Mouse (Mus musculus) MEL (cell line): Measurements from ENCODE around the gene Rhobtb1. TPM values are rescaled to one million over a fixed set of nuclear protein-coding genes. Genes with fewer than 3 reads are reported as not detected.

Source experiments
- DNase-seq: peaks from one replicate; pipeline ENCODE4 v3.0.0; 2011; ENCODE audit warnings: low read depth, low spot score
- H3K27ac ChIP-seq: 2 replicates; pipeline ENCODE4 v1.5.1; 2012; ENCODE audit warnings: low read depth, mild to moderate bottlenecking, control low read depth, low read length, moderate library complexity; ENCODE audit not compliant: control insufficient read depth
- H3K27me3 ChIP-seq, 2 experiments: fragments of 150-350 bp in 1 of 2; sonication (generic) in 1 of 2; 2 replicates each; pipeline ENCODE4 v1.6.1; 2012; ENCODE audit warnings: low read length in 2 of 2, mild to moderate bottlenecking in 2 of 2, improper control_type of control experiment in 1 of 2, moderate library complexity in 1 of 2; ENCODE audit not compliant: insufficient read depth in 2 of 2, control insufficient read depth in 1 of 2
- H3K36me3 ChIP-seq, 2 experiments: 2 replicates each; pipeline ENCODE4 v1.6.1; 2012 to 2014; ENCODE audit warnings: low read length in 2 of 2, improper control_type of control experiment in 1 of 2, inconsistent platforms in 1 of 2, mild to moderate bottlenecking in 1 of 2; ENCODE audit not compliant: insufficient read depth in 2 of 2, control insufficient read depth in 1 of 2
- H3K4me1 ChIP-seq, 2 experiments: fragments of 150-350 bp in 1 of 2; sonication (generic) in 1 of 2; 2 replicates each; pipeline ENCODE4 v1.6.1; 2012; ENCODE audit warnings: low read length in 2 of 2, improper control_type of control experiment in 1 of 2, mild to moderate bottlenecking in 1 of 2; ENCODE audit not compliant: insufficient read depth in 2 of 2, control insufficient read depth in 1 of 2
- H3K4me3 ChIP-seq, 2 experiments: fragments of 150-350 bp in 1 of 2; sonication (generic) in 1 of 2; 2 replicates each; pipeline ENCODE4 v1.5.1; 2012; ENCODE audit warnings: low read depth in 2 of 2, low read length in 2 of 2, mild to moderate bottlenecking in 2 of 2, moderate library complexity in 2 of 2, control low read depth in 1 of 2, improper control_type of control experiment in 1 of 2; ENCODE audit not compliant: control insufficient read depth in 1 of 2, insufficient read depth in 1 of 2
- H3K79me2 ChIP-seq: 2 replicates; pipeline ENCODE4 v1.6.1; 2012; ENCODE audit warnings: mild to moderate bottlenecking, low read length, moderate library complexity; ENCODE audit not compliant: control insufficient read depth, poor library complexity, insufficient read depth
- H3K9ac ChIP-seq: 2 replicates; pipeline ENCODE4 v1.6.1; 2012; ENCODE audit warnings: low read depth, mild to moderate bottlenecking, control low read depth, low read length, moderate library complexity; ENCODE audit not compliant: control insufficient read depth, poor library complexity, severe bottlenecking
- H3K9me3 ChIP-seq: fragments of 150-350 bp; sonication (generic); replicated peaks from 2 replicates; pipeline ENCODE4 v1.6.1; 2012; ENCODE audit warnings: mild to moderate bottlenecking, low read length, improper control_type of control experiment, moderate library complexity; ENCODE audit not compliant: insufficient read depth
- CHD2 ChIP-seq: IDR thresholded peaks from 2 replicates; pipeline ENCODE4 v1.6.1; 2011; ENCODE audit warnings: low read length, improper control_type of control experiment
- CTCF ChIP-seq, 3 experiments: IDR thresholded peaks in 2 of 3; conservative IDR thresholded peaks in 1 of 3; 2 replicates each; pipeline ENCODE4 v1.5.1; 2011 to 2012; ENCODE audit warnings: low read length in 3 of 3, low read depth in 2 of 3, mild to moderate bottlenecking in 2 of 3, improper control_type of control experiment in 1 of 3, inconsistent platforms in 1 of 3, mixed read lengths in 1 of 3, moderate library complexity in 1 of 3; ENCODE audit not compliant: control insufficient read depth in 1 of 3, insufficient read depth in 1 of 3, poor library complexity in 1 of 3, severe bottlenecking in 1 of 3
- EP300 ChIP-seq, 2 experiments: IDR thresholded peaks; 2 replicates each; pipeline ENCODE4 v1.6.1; 2011; ENCODE audit warnings: improper control_type of control experiment in 2 of 2, low read length in 2 of 2, low read depth in 1 of 2, mild to moderate bottlenecking in 1 of 2
- GABPA ChIP-seq: IDR thresholded peaks from 2 replicates; pipeline ENCODE4 v1.6.1; 2012; ENCODE audit warnings: low read depth, mild to moderate bottlenecking, inconsistent platforms, low read length, improper control_type of control experiment, moderate library complexity
- KAT2A ChIP-seq: conservative IDR thresholded peaks from 2 replicates; pipeline ENCODE4 v1.6.1; 2012; ENCODE audit warnings: low read depth, low read length, improper control_type of control experiment, inconsistent platforms
- MAFK ChIP-seq: IDR thresholded peaks from 2 replicates; pipeline ENCODE4 v1.6.1; 2011; ENCODE audit warnings: low read depth, mild to moderate bottlenecking, low read length, improper control_type of control experiment, borderline replicate concordance
- MAX ChIP-seq: IDR thresholded peaks from 2 replicates; pipeline ENCODE4 v1.6.1; 2011; ENCODE audit warnings: low read length, improper control_type of control experiment
- MAZ ChIP-seq: IDR thresholded peaks from 2 replicates; pipeline ENCODE4 v1.6.1; 2012; ENCODE audit warnings: low read depth, mild to moderate bottlenecking, inconsistent platforms, low read length, improper control_type of control experiment
- MYC ChIP-seq: IDR thresholded peaks from 2 replicates; pipeline ENCODE4 v1.6.1; 2011; ENCODE audit warnings: low read depth, mild to moderate bottlenecking, low read length, improper control_type of control experiment, moderate library complexity
- NRF1 ChIP-seq: IDR thresholded peaks from 2 replicates; pipeline ENCODE4 v1.6.1; 2014; ENCODE audit warnings: low read depth, mild to moderate bottlenecking, inconsistent platforms, low read length, improper control_type of control experiment, moderate library complexity; ENCODE audit not compliant: poor library complexity, insufficient read depth, severe bottlenecking
- POLR2A ChIP-seq, 2 experiments: IDR thresholded peaks; 2 replicates each; pipeline ENCODE4 v1.6.1; 2011 to 2012; ENCODE audit warnings: low read length in 2 of 2, mild to moderate bottlenecking in 2 of 2, control low read depth in 1 of 2, improper control_type of control experiment in 1 of 2, low read depth in 1 of 2, moderate library complexity in 1 of 2; ENCODE audit not compliant: control insufficient read depth in 1 of 2, insufficient read depth in 1 of 2, poor library complexity in 1 of 2
- POLR2AphosphoS5 ChIP-seq: IDR thresholded peaks from 2 replicates; pipeline ENCODE4 v1.6.1; 2012; ENCODE audit warnings: low read depth, borderline replicate concordance, mild to moderate bottlenecking, inconsistent platforms, low read length, moderate library complexity, mixed read lengths
- SIN3A ChIP-seq: IDR thresholded peaks from 2 replicates; pipeline ENCODE4 v1.6.1; 2012; ENCODE audit warnings: low read length, improper control_type of control experiment, inconsistent platforms
- TBP ChIP-seq: IDR thresholded peaks from 2 replicates; pipeline ENCODE4 v1.8.0; 2011; ENCODE audit warnings: low read depth, low read length, improper control_type of control experiment
- UBTF ChIP-seq: IDR thresholded peaks from 2 replicates; pipeline ENCODE4 v1.6.1; 2012; ENCODE audit warnings: low read depth, mild to moderate bottlenecking, inconsistent platforms, low read length, improper control_type of control experiment, moderate library complexity, borderline replicate concordance; ENCODE audit not compliant: insufficient read depth
- ZMIZ1 ChIP-seq: IDR thresholded peaks from 2 replicates; pipeline ENCODE4 v1.6.1; 2012; ENCODE audit warnings: low read depth, mild to moderate bottlenecking, inconsistent platforms, low read length, improper control_type of control experiment, moderate library complexity
- polyA plus RNA-seq, 2 experiments: library from polyadenylated mRNA; stranded (reverse) in 1 of 2; unstranded in 1 of 2; fragments of >175 nt in 1 of 2; fragments of >200 nt in 1 of 2; gene quantifications; 2 replicates each; pipeline versions ENCODE4 v1.2.1 to v1.2.4; 2012; ENCODE audit warnings: low replicate concordance in 2 of 2, low read depth in 1 of 2; ENCODE audit not compliant: insufficient read length in 2 of 2, insufficient read depth in 1 of 2, missing spikeins in 1 of 2
- total RNA-seq: library from RNA; depleted of rRNA; stranded (reverse); fragments of 300-350 nt; gene quantifications from 2 replicates; pipeline ENCODE4 v1.2.3, GENCODE M21; 2012

Gene Rhobtb1
- total and polyA plus RNA-seq, 3 experiments, result not detected

- H3K79me2 ChIP-seq, result no peaks in the 10 kb centered on the region
- no peaks in the 10 kb centered on the region for H3K36me3 ChIP-seq
- DNase-seq, result no peak
- H3K9ac ChIP-seq, result no peak overlapping the region
- no peaks in the 10 kb centered on the region for H3K27me3 ChIP-seq
- H3K27ac ChIP-seq, result no peak overlapping the region
- no peaks in the 10 kb centered on the region for H3K9me3 ChIP-seq
- TF ChIP-seq NRF1, result no peak
- no peak for TF ChIP-seq CTCF (IDR thresholded peaks at IDR 0.05 in 2 of 3, conservative IDR thresholded peaks at IDR 0.05 in 1 of 3; ENCODE audit: control insufficient read depth in 1 of 3, insufficient read depth in 1 of 3, low read depth in 2 of 3, low read length in 3 of 3, poor library complexity in 1 of 3, severe bottlenecking in 1 of 3)
- TF ChIP-seq POLR2A (IDR thresholded peaks at IDR 0.05; ENCODE audit: control insufficient read depth in 1 of 2, insufficient read depth in 1 of 2, low read depth in 1 of 2, low read length in 2 of 2, poor library complexity in 1 of 2), result no peak
- no peak for TF ChIP-seq GABPA
- TF ChIP-seq CHD2, result no peak
- no peak overlapping the region for H3K4me3 ChIP-seq
- no peaks in the 10 kb centered on the region for H3K4me1 ChIP-seq
Observed at GRCm38 (mm10) chr10:69278764-69279606, 127.8 kb downstream of the Rhobtb1 start.

- no peak overlapping the region for H3K9ac ChIP-seq
- H3K4me1 ChIP-seq, result no peaks in the 10 kb centered on the region
- no peak for TF ChIP-seq NRF1
- TF ChIP-seq MYC, result no peak
- TF ChIP-seq MAX, result no peak
- TF ChIP-seq POLR2AphosphoS5, result no peak
- no peak overlapping the region for H3K27ac ChIP-seq
- no peak for DNase-seq
- H3K4me3 ChIP-seq, result no peak overlapping the region
- no peaks in the 10 kb centered on the region for H3K9me3 ChIP-seq
- no peaks in the 10 kb centered on the region for H3K79me2 ChIP-seq
- H3K27me3 ChIP-seq, result no peaks in the 10 kb centered on the region
- no peaks in the 10 kb centered on the region for H3K36me3 ChIP-seq
Observed at GRCm38 (mm10) chr10:69279607-69279978, 128.4 kb downstream of the Rhobtb1 start.

- Histone ChIP-seq H3K4me1 (no peaks in the 10 kb centered on the region), H3K4me3 (no peak overlapping the region), H3K27me3 (no peaks in the 10 kb centered on the region), H3K36me3 (no peaks in the 10 kb centered on the region), H3K9ac (no peak overlapping the region), H3K27ac (no peak overlapping the region), H3K9me3 (no peaks in the 10 kb centered on the region), H3K79me2 (no peaks in the 10 kb centered on the region)
- TF ChIP-seq MAFK, result no peak
- no peak for TF ChIP-seq NRF1
- TF ChIP-seq MAZ, result no peak
- no peak for TF ChIP-seq EP300 (IDR thresholded peaks at IDR 0.05; ENCODE audit: low read depth in 1 of 2, low read length in 2 of 2)
- TF ChIP-seq ZMIZ1, result no peak
- TF ChIP-seq TBP, result no peak
- no peak for TF ChIP-seq SIN3A
- no peak for TF ChIP-seq KAT2A
- no peak for TF ChIP-seq UBTF
- no peak for TF ChIP-seq GABPA
- no peak for DNase-seq
Observed at GRCm38 (mm10) chr10:69286939-69287338, 135.7 kb downstream of the Rhobtb1 start.
